In genomic region chr10:81202978-81203720, GRCm38 (mm10) we compare ENCODE assay signal across 15 mouse cellular contexts. TPM values are rescaled to one million over a fixed set of nuclear protein-coding genes. Genes with fewer than 3 reads are reported as not detected.
A peak's percentile ranks its signal among the peaks of the same experiment; 100 is the strongest.
DNase-seq lines count a peak whose midpoint lies in the region; ATAC-seq lines count a peak whose summit lies in the region.
"Had no signal": no experiment of that assay in that cellular context is flagged by ENCODE, and none has a peak within 500 bp of the region (broad histone marks: within the 10 kb centered on the region; RNA-seq: fewer than 3 reads in every experiment).

No protein-coding gene starts in this region.

- no peak overlapping the region for H3K4me3 ChIP-seq in hindbrain, embryonic 11.5 days (ENCODE audit: low read depth, low read length)
- no peak overlapping the region for H3K4me3 ChIP-seq in hindbrain, embryonic 12.5 days
- no peak overlapping the region for H3K4me3 ChIP-seq in midbrain, embryonic 15.5 days
- H3K4me3 ChIP-seq: embryonic facial prominence, embryonic 12.5 days; lung, embryonic 15.5 days had no signal

- WGBS in hindbrain, embryonic 11.5 days, result 66% methylated on average over 8 of the region's 8 CpGs
- 68% methylated on average over 8 of the region's 8 CpGs for WGBS in hindbrain, embryonic 12.5 days
- WGBS in midbrain, embryonic 15.5 days, result 71% methylated on average over 8 of the region's 8 CpGs

- H3K4me1 ChIP-seq in hindbrain, embryonic 11.5 days (replicated peaks; ENCODE audit: control insufficient read depth, insufficient read depth, low read length), result 0 out of 2 replicates have a peak, but pooled peaks cover 2% of the 10 kb centered on the region
- no peaks in the 10 kb centered on the region for H3K4me1 ChIP-seq in hindbrain, embryonic 12.5 days
- H3K4me1 ChIP-seq in midbrain, embryonic 15.5 days, result no peaks in the 10 kb centered on the region
- H3K4me1 ChIP-seq: embryonic facial prominence, embryonic 12.5 days; lung, embryonic 15.5 days had no signal

- H3K36me3 ChIP-seq in hindbrain, embryonic 11.5 days (ENCODE audit: control insufficient read depth, insufficient read depth, low read length), result no peaks in the 10 kb centered on the region
- peaks cover 24% of the 10 kb centered on the region for H3K36me3 ChIP-seq in hindbrain, embryonic 12.5 days
- peaks cover 18% of the 10 kb centered on the region for H3K36me3 ChIP-seq in midbrain, embryonic 15.5 days (replicated peaks)
- H3K36me3 ChIP-seq: embryonic facial prominence, embryonic 12.5 days; lung, embryonic 15.5 days had no signal

- no peak overlapping the region for H3K4me2 ChIP-seq in hindbrain, embryonic 11.5 days (replicated peaks; ENCODE audit: low read depth, low read length)
- H3K4me2 ChIP-seq in hindbrain, embryonic 12.5 days (replicated peaks), result no peak overlapping the region
- no peak overlapping the region for H3K4me2 ChIP-seq in midbrain, embryonic 15.5 days
- H3K4me2 ChIP-seq: embryonic facial prominence, embryonic 12.5 days; lung, embryonic 15.5 days had no signal

- H3K9ac ChIP-seq in hindbrain, embryonic 11.5 days (ENCODE audit: low read depth, low read length), result no peak overlapping the region
- no peak overlapping the region for H3K9ac ChIP-seq in hindbrain, embryonic 12.5 days
- H3K9ac ChIP-seq in midbrain, embryonic 15.5 days, result no peak overlapping the region
- H3K9ac ChIP-seq: embryonic facial prominence, embryonic 12.5 days; lung, embryonic 15.5 days had no signal

- no peak for DNase-seq in hindbrain, embryonic 11.5 days (ENCODE audit: low spot score)
- peak; percentile 75 for DNase-seq in c-Kit-positive CD71-positive TER-119-negative erythroid progenitor cells, embryonic 14.5 days (ENCODE audit: low read depth)
- DNase-seq in induced T-regulatory cell, adult 2 months (ENCODE audit: low read depth), result peak; percentile 52
- no peak for DNase-seq in adrenal gland, postnatal 36 days
- DNase-seq in right cerebral cortex, postnatal 14 days, result no peak
- DNase-seq in urinary bladder, adult 2 months (ENCODE audit: low spot score), result no peak
- DNase-seq: right cerebral cortex, postnatal 25 days; thymus, adult 2 months had no signal

- ATAC-seq in hindbrain, embryonic 11.5 days (ENCODE audit: low FRiP score), result peak; percentile 34; the same call in 1 of the 2 replicates
- ATAC-seq in hindbrain, embryonic 12.5 days (ENCODE audit: low FRiP score), result no peak
- ATAC-seq in midbrain, embryonic 15.5 days (replicated peaks), result peak; percentile 29; the same call in 1 of the 2 replicates
- ATAC-seq: forebrain, embryonic 16.5 days had no signal

- no peaks in the 10 kb centered on the region; the same call in 1 of the 2 replicates for H3K27me3 ChIP-seq in hindbrain, embryonic 11.5 days (ENCODE audit: control insufficient read depth, insufficient read depth, low read length)
- peaks cover 18% of the 10 kb centered on the region; the same call in 1 of the 2 replicates for H3K27me3 ChIP-seq in hindbrain, embryonic 12.5 days
- no peaks in the 10 kb centered on the region for H3K27me3 ChIP-seq in midbrain, embryonic 15.5 days (replicated peaks)

- H3K27ac ChIP-seq in hindbrain, embryonic 11.5 days (ENCODE audit: low read depth, low read length), result no peak overlapping the region
- H3K27ac ChIP-seq in hindbrain, embryonic 12.5 days, result no peak overlapping the region
- no peak overlapping the region for H3K27ac ChIP-seq in midbrain, embryonic 15.5 days
- H3K27ac ChIP-seq: embryonic facial prominence, embryonic 12.5 days; lung, embryonic 15.5 days had no signal

- H3K9me3 ChIP-seq in hindbrain, embryonic 11.5 days (ENCODE audit: control insufficient read depth, low read length), result no peaks in the 10 kb centered on the region
- no peaks in the 10 kb centered on the region for H3K9me3 ChIP-seq in hindbrain, embryonic 12.5 days (replicated peaks)
- H3K9me3 ChIP-seq in midbrain, embryonic 15.5 days, result no peaks in the 10 kb centered on the region
- H3K9me3 ChIP-seq: embryonic facial prominence, embryonic 12.5 days; lung, embryonic 15.5 days had no signal

RNA-seq across cellular contexts. Expression of gene Nmrk2, which starts 1.3 kb away (rescaled TPM):
- polyA plus RNA-seq in hindbrain, embryonic 11.5 days (2014; fragmentation: Nextera tagmentation; extraction: Ambion mirVana), result 0.08 TPM in 1 of 2 replicates, not detected in the other
- not detected in 2 replicates for polyA plus RNA-seq in hindbrain, embryonic 12.5 days (2016; fragmentation: Nextera tagmentation; extraction: Ambion mirVana)
- 0.14 TPM in 1 of 2 replicates, not detected in the other for polyA plus RNA-seq in midbrain, embryonic 15.5 days (2015; fragmentation: Nextera tagmentation; extraction: Ambion mirVana)
- not detected for total RNA-seq in adrenal gland, postnatal 36 days (2021)
- polyA plus RNA-seq in urinary bladder, adult 2 months (2012; rRNA removed), result not detected in 2 replicates
- total RNA-seq: hematopoietic stem cell, adult 5-6 weeks had no signal

RNA-seq across cellular contexts. Expression of gene 4930442H23Rik, which starts 19.5 kb away (rescaled TPM):
- polyA plus RNA-seq in hindbrain, embryonic 11.5 days (2014; fragmentation: Nextera tagmentation; extraction: Ambion mirVana), result not detected in 2 replicates
- not detected in 2 replicates for polyA plus RNA-seq in hindbrain, embryonic 12.5 days (2016; fragmentation: Nextera tagmentation; extraction: Ambion mirVana)
- polyA plus RNA-seq in midbrain, embryonic 15.5 days (2015; fragmentation: Nextera tagmentation; extraction: Ambion mirVana), result not detected in 2 replicates
- not detected for total RNA-seq in adrenal gland, postnatal 36 days (2021)
- polyA plus RNA-seq in urinary bladder, adult 2 months (2012; rRNA removed), result not detected in 2 replicates
- total RNA-seq: hematopoietic stem cell, adult 5-6 weeks; layer of hippocampus, postnatal 36 days had no signal
- polyA plus RNA-seq: embryonic facial prominence, embryonic 12.5 days; forebrain, embryonic 16.5 days; thymus, adult 2 months had no signal

RNA-seq across cellular contexts. Expression of gene Dapk3, which starts 20.3 kb away (rescaled TPM):
- 49.9 and 53.3 TPM in 2 replicates for polyA plus RNA-seq in hindbrain, embryonic 11.5 days (2014; fragmentation: Nextera tagmentation; extraction: Ambion mirVana)
- 86.4 and 94.5 TPM in 2 replicates for polyA plus RNA-seq in hindbrain, embryonic 12.5 days (2016; fragmentation: Nextera tagmentation; extraction: Ambion mirVana)
- polyA plus RNA-seq in midbrain, embryonic 15.5 days (2015; fragmentation: Nextera tagmentation; extraction: Ambion mirVana), result 66.3 and 67.3 TPM in 2 replicates
- total RNA-seq in adrenal gland, postnatal 36 days (2021), result 10 to 100 TPM; 77.1 to 78.2 TPM
- 58.2 and 61.1 TPM in 2 replicates for polyA plus RNA-seq in urinary bladder, adult 2 months (2012; rRNA removed)

RNA-seq across cellular contexts. Expression of gene Eef2, which starts 26.7 kb away (rescaled TPM):
- 380 and 413 TPM in 2 replicates for polyA plus RNA-seq in hindbrain, embryonic 11.5 days (2014; fragmentation: Nextera tagmentation; extraction: Ambion mirVana)
- 539 TPM in 2 replicates for polyA plus RNA-seq in hindbrain, embryonic 12.5 days (2016; fragmentation: Nextera tagmentation; extraction: Ambion mirVana)
- polyA plus RNA-seq in midbrain, embryonic 15.5 days (2015; fragmentation: Nextera tagmentation; extraction: Ambion mirVana), result 588 and 606 TPM in 2 replicates
- total RNA-seq in adrenal gland, postnatal 36 days (2021), result 1,000 to 10,000 TPM; 1,540 to 1,602 TPM
- polyA plus RNA-seq in urinary bladder, adult 2 months (2012; rRNA removed), result 1,109 and 1,486 TPM in 2 replicates

RNA-seq across cellular contexts. Expression of gene Atcay, which starts 27.5 kb away (rescaled TPM):
- 22.8 and 23.8 TPM in 2 replicates for polyA plus RNA-seq in hindbrain, embryonic 11.5 days (2014; fragmentation: Nextera tagmentation; extraction: Ambion mirVana)
- polyA plus RNA-seq in hindbrain, embryonic 12.5 days (2016; fragmentation: Nextera tagmentation; extraction: Ambion mirVana), result 33.7 and 36.8 TPM in 2 replicates
- polyA plus RNA-seq in midbrain, embryonic 15.5 days (2015; fragmentation: Nextera tagmentation; extraction: Ambion mirVana), result 95.3 and 96.7 TPM in 2 replicates
- total RNA-seq in adrenal gland, postnatal 36 days (2021), result 1 to 10 TPM; 1.5 to 2.6 TPM
- polyA plus RNA-seq in urinary bladder, adult 2 months (2012; rRNA removed), result 0.10 and 0.13 TPM in 2 replicates
- total RNA-seq: hematopoietic stem cell, adult 5-6 weeks had no signal

Comparison
In these comparisons a context has a peak if more than half of its experiments do, and no peak if none do; other contexts are left out.
1. DNase-seq: peak in c-Kit-positive CD71-positive TER-119-negative erythroid progenitor cells, embryonic 14.5 days (single experiment) and induced T-regulatory cell, adult 2 months (single experiment); none in hindbrain, embryonic 11.5 days (single experiment), adrenal gland, postnatal 36 days (0 of 2), right cerebral cortex, postnatal 14 days (single experiment) and urinary bladder, adult 2 months (single experiment).